Mouse (Mus musculus) E14TG2a.4 (cell line): ENCODE measurements at regions not wholly inside any gene's neighbourhood (a gene's known extent, or its start where the extent isn't known, plus 50 kb on each side); places are given as distances from the start of the nearest gene placed in this dataset.

Source experiments
- H3K27me3 ChIP-seq: 2 replicates; pipeline ENCODE4 v1.6.1; 2014; ENCODE audit warnings: low read length, control low read depth; ENCODE audit not compliant: insufficient read depth
- H3K36me3 ChIP-seq: 2 replicates; pipeline ENCODE4 v1.6.1; 2014; ENCODE audit warnings: low read length, control low read depth; ENCODE audit not compliant: insufficient read depth
- H3K4me1 ChIP-seq: replicated peaks from 2 replicates; pipeline ENCODE4 v1.6.1; 2014; ENCODE audit warnings: low read depth, low read length, control low read depth
- H3K4me3 ChIP-seq: replicated peaks from 2 replicates; pipeline ENCODE4 v1.5.1; 2014; ENCODE audit warnings: mild to moderate bottlenecking, low read length
- H3K9me3 ChIP-seq: 2 replicates; pipeline ENCODE4 v1.6.1; 2014; ENCODE audit warnings: low read length, control low read depth
- CTCF ChIP-seq: conservative IDR thresholded peaks from 2 replicates; pipeline ENCODE4 v1.5.1; 2014; ENCODE audit warnings: low read length
- NANOG ChIP-seq: IDR thresholded peaks from 2 replicates; pipeline ENCODE4 v1.6.1; 2014; ENCODE audit warnings: borderline replicate concordance, low read length, mixed read lengths
- POU5F1 ChIP-seq: IDR thresholded peaks from 2 replicates; pipeline ENCODE4 v1.6.1; 2014; ENCODE audit warnings: low read length, borderline replicate concordance

GRCm38 (mm10) chr7:37403483-37403882 is 370.0 kb downstream of the Zfp536 start:
- H3K4me3 ChIP-seq: no peak overlapping the region
- no peak for TF ChIP-seq POU5F1
- TF ChIP-seq NANOG: no peak
- no peaks in the 10 kb centered on the region for H3K4me1 ChIP-seq
- H3K27me3 ChIP-seq: no peaks in the 10 kb centered on the region
- no peaks in the 10 kb centered on the region for H3K9me3 ChIP-seq
- no peaks in the 10 kb centered on the region for H3K36me3 ChIP-seq

GRCm38 (mm10) chr7:37413350-37413749 is 360.1 kb downstream of the Zfp536 start:
- TF ChIP-seq NANOG: no peak
- no peak for TF ChIP-seq POU5F1
- no peak for TF ChIP-seq CTCF
- H3K36me3 ChIP-seq: no peaks in the 10 kb centered on the region
- H3K27me3 ChIP-seq: no peaks in the 10 kb centered on the region
- no peak overlapping the region for H3K4me3 ChIP-seq
- H3K4me1 ChIP-seq: no peaks in the 10 kb centered on the region
- H3K9me3 ChIP-seq: peaks cover 3% of the 10 kb centered on the region; the same call in 1 of the 2 replicates

- Histone ChIP-seq H3K9me3 (no peaks in the 10 kb centered on the region), H3K4me1 (no peaks in the 10 kb centered on the region), H3K36me3 (no peaks in the 10 kb centered on the region), H3K27me3 (no peaks in the 10 kb centered on the region), H3K4me3 (no peak overlapping the region)
- TF ChIP-seq POU5F1: no peak
- TF ChIP-seq NANOG: no peak
- no peak for TF ChIP-seq CTCF
These were observed 351.7 kb downstream of the Zfp536 start for GRCm38 (mm10) chr7:37421704-37422103.
